Mouse (Mus musculus) CH12.LX (cell line): ENCODE measurements around the gene Trp73. TPM values are rescaled to one million over a fixed set of nuclear protein-coding genes. Genes with fewer than 3 reads are reported as not detected.

Experiments used
- DNase-seq: peaks from one replicate; pipeline ENCODE4 v3.0.0-alpha.2; 2013; ENCODE audit errors: extremely low read depth
- H3K27ac ChIP-seq: 2 replicates; pipeline ENCODE4 v1.5.1; 2012; ENCODE audit warnings: low read depth, mild to moderate bottlenecking, control low read depth, moderate library complexity; ENCODE audit not compliant: insufficient read depth
- H3K27me3 ChIP-seq: replicated peaks from 2 replicates; pipeline ENCODE3; 2012; ENCODE audit warnings: inconsistent platforms
- H3K36me3 ChIP-seq, 2 experiments: replicated peaks in 1 of 2; 2 replicates each; pipeline versions ENCODE3 to v1.6.1; 2012; ENCODE audit warnings: inconsistent platforms in 1 of 2, low read length in 1 of 2, mild to moderate bottlenecking in 1 of 2, mixed read lengths in 1 of 2, moderate library complexity in 1 of 2; ENCODE audit not compliant: control insufficient read depth in 1 of 2, insufficient read depth in 1 of 2
- H3K4me1 ChIP-seq, 2 experiments: 2 replicates each; pipeline ENCODE4 v1.6.1; 2012; ENCODE audit warnings: inconsistent platforms in 1 of 2, moderate library complexity in 1 of 2; ENCODE audit not compliant: insufficient read depth in 2 of 2, control insufficient read depth in 1 of 2
- H3K4me2 ChIP-seq: 2 replicates; pipeline ENCODE4 v1.6.1; 2012; ENCODE audit warnings: low read depth, mild to moderate bottlenecking, control low read depth; ENCODE audit not compliant: poor library complexity, insufficient read depth, severe bottlenecking
- H3K4me3 ChIP-seq, 3 experiments: fragments of 150-350 bp in 1 of 3; sonication (generic) in 1 of 3; replicated peaks in 1 of 3; 2 replicates each; pipeline versions ENCODE3 to v1.5.1; 2011 to 2012; ENCODE audit warnings: low read depth in 2 of 3, low read length in 2 of 3, mild to moderate bottlenecking in 2 of 3, moderate library complexity in 2 of 3, control low read depth in 1 of 3, improper control_type of control experiment in 1 of 3, inconsistent platforms in 1 of 3, mixed read lengths in 1 of 3; ENCODE audit not compliant: poor library complexity in 1 of 3
- H3K79me2 ChIP-seq: replicated peaks from 2 replicates; pipeline ENCODE4 v1.6.1; 2012; ENCODE audit warnings: mild to moderate bottlenecking, moderate library complexity; ENCODE audit not compliant: control insufficient read depth, poor library complexity, insufficient read depth, severe bottlenecking; ENCODE audit errors: extremely low read depth
- H3K9ac ChIP-seq: 2 replicates; pipeline ENCODE4 v1.6.1; 2012; ENCODE audit warnings: low read depth, mild to moderate bottlenecking, control low read depth, moderate library complexity; ENCODE audit not compliant: insufficient read depth
- H3K9me3 ChIP-seq: replicated peaks from 2 replicates; pipeline ENCODE3; 2012; ENCODE audit warnings: low read length, inconsistent platforms, mixed read lengths
- BHLHE40 ChIP-seq: IDR thresholded peaks from 2 replicates; pipeline ENCODE4 v1.6.1; 2011; ENCODE audit warnings: mild to moderate bottlenecking, low read depth, low read length, improper control_type of control experiment
- CHD2 ChIP-seq: IDR thresholded peaks from 2 replicates; pipeline ENCODE4 v1.6.1; 2011; ENCODE audit warnings: low read length, improper control_type of control experiment
- CTCF ChIP-seq, 2 experiments: IDR thresholded peaks in 1 of 2; conservative IDR thresholded peaks in 1 of 2; 2 replicates each; pipeline ENCODE4 v1.5.1; 2011 to 2012; ENCODE audit warnings: low read depth in 2 of 2, low read length in 2 of 2, improper control_type of control experiment in 1 of 2, inconsistent platforms in 1 of 2, mild to moderate bottlenecking in 1 of 2, moderate library complexity in 1 of 2
- E2F4 ChIP-seq: IDR thresholded peaks from 2 replicates; pipeline ENCODE4 v1.6.1; 2011; ENCODE audit warnings: low read depth, low read length, improper control_type of control experiment; ENCODE audit not compliant: insufficient replicate concordance
- ELF1 ChIP-seq: IDR thresholded peaks from 2 replicates; pipeline ENCODE4 v1.6.1; 2014; ENCODE audit warnings: low read depth, mild to moderate bottlenecking, inconsistent platforms, low read length, improper control_type of control experiment
- EP300 ChIP-seq: IDR thresholded peaks from 2 replicates; pipeline ENCODE4 v1.6.1; 2011; ENCODE audit warnings: low read length, improper control_type of control experiment
- ETS1 ChIP-seq: conservative IDR thresholded peaks from 2 replicates; pipeline ENCODE4 v1.6.1; 2012; ENCODE audit warnings: low read depth, mild to moderate bottlenecking, inconsistent platforms, low read length, improper control_type of control experiment, moderate library complexity
- GABPA ChIP-seq: IDR thresholded peaks from 2 replicates; pipeline ENCODE4 v1.6.1; 2012; ENCODE audit warnings: low read depth, low read length, improper control_type of control experiment, inconsistent platforms; ENCODE audit not compliant: insufficient replicate concordance
- IRF4 ChIP-seq: IDR thresholded peaks from 2 replicates; pipeline ENCODE4 v1.6.1; 2014; ENCODE audit warnings: low read depth, mild to moderate bottlenecking, inconsistent platforms, low read length, improper control_type of control experiment
- JUND ChIP-seq: conservative IDR thresholded peaks from 2 replicates; pipeline ENCODE4 v1.6.1; 2011; ENCODE audit warnings: low read depth, low read length, improper control_type of control experiment
- KAT2A ChIP-seq: IDR thresholded peaks from 2 replicates; pipeline ENCODE4 v1.6.1; 2012; ENCODE audit warnings: low read length, improper control_type of control experiment, inconsistent platforms; ENCODE audit not compliant: insufficient replicate concordance
- MAX ChIP-seq: IDR thresholded peaks from 2 replicates; pipeline ENCODE4 v1.6.1; 2011; ENCODE audit warnings: low read length, improper control_type of control experiment
- MAZ ChIP-seq: IDR thresholded peaks from 2 replicates; pipeline ENCODE4 v1.6.1; 2012; ENCODE audit warnings: low read depth, mild to moderate bottlenecking, inconsistent platforms, low read length, improper control_type of control experiment, moderate library complexity
- MEF2A ChIP-seq: IDR thresholded peaks from 2 replicates; pipeline ENCODE4 v1.6.1; 2014; ENCODE audit warnings: low read depth, mild to moderate bottlenecking, inconsistent platforms, low read length, improper control_type of control experiment, borderline replicate concordance
- MXI1 ChIP-seq: IDR thresholded peaks from 2 replicates; pipeline ENCODE4 v1.6.1; 2011; ENCODE audit warnings: mild to moderate bottlenecking, low read depth, low read length, improper control_type of control experiment
- MYC ChIP-seq: IDR thresholded peaks from 2 replicates; pipeline ENCODE4 v1.6.1; 2011; ENCODE audit warnings: low read depth, mild to moderate bottlenecking, improper control_type of control experiment, low read length
- NELFE ChIP-seq: IDR thresholded peaks from 2 replicates; pipeline ENCODE4 v1.6.1; 2011; ENCODE audit warnings: low read depth, low read length, improper control_type of control experiment
- NRF1 ChIP-seq: IDR thresholded peaks from 2 replicates; pipeline ENCODE4 v1.6.1; 2014; ENCODE audit warnings: low read depth, mild to moderate bottlenecking, inconsistent platforms, low read length, improper control_type of control experiment, moderate library complexity
- PAX5 ChIP-seq: IDR thresholded peaks from 2 replicates; pipeline ENCODE4 v1.6.1; 2012; ENCODE audit warnings: low read length, inconsistent platforms, mixed read lengths
- POLR2A ChIP-seq: IDR thresholded peaks from 2 replicates; pipeline ENCODE4 v1.6.1; 2011; ENCODE audit warnings: low read depth, mild to moderate bottlenecking, improper control_type of control experiment, low read length
- POLR2AphosphoS2 ChIP-seq: IDR thresholded peaks from 2 replicates; pipeline ENCODE4 v1.6.1; 2011; ENCODE audit warnings: low read depth, low read length, improper control_type of control experiment
- RAD21 ChIP-seq: IDR thresholded peaks from 2 replicates; pipeline ENCODE4 v1.6.1; 2011; ENCODE audit warnings: low read depth, mild to moderate bottlenecking, low read length, improper control_type of control experiment, moderate library complexity
- RCOR1 ChIP-seq: conservative IDR thresholded peaks from 2 replicates; pipeline ENCODE4 v1.6.1; 2012; ENCODE audit warnings: low read depth, mild to moderate bottlenecking, inconsistent platforms, low read length, improper control_type of control experiment
- SIN3A ChIP-seq: IDR thresholded peaks from 2 replicates; pipeline ENCODE4 v1.6.1; 2012; ENCODE audit warnings: low read length, improper control_type of control experiment, inconsistent platforms
- SMC3 ChIP-seq: IDR thresholded peaks from 2 replicates; pipeline ENCODE4 v1.6.1; 2011; ENCODE audit warnings: low read depth, low read length, improper control_type of control experiment
- TCF12 ChIP-seq: IDR thresholded peaks from 2 replicates; pipeline ENCODE4 v1.6.1; 2014; ENCODE audit warnings: low read depth, mild to moderate bottlenecking, inconsistent platforms, low read length, improper control_type of control experiment
- USF1 ChIP-seq: IDR thresholded peaks from 2 replicates; pipeline ENCODE4 v1.6.1; 2014; ENCODE audit warnings: low read depth, mild to moderate bottlenecking, inconsistent platforms, low read length, improper control_type of control experiment
- ZC3H11A ChIP-seq: IDR thresholded peaks from 2 replicates; pipeline ENCODE4 v1.6.1; 2012; ENCODE audit warnings: low read depth, mild to moderate bottlenecking, inconsistent platforms, low read length, improper control_type of control experiment
- ZKSCAN1 ChIP-seq: IDR thresholded peaks from 2 replicates; pipeline ENCODE4 v1.6.1; 2012; ENCODE audit warnings: low read depth, inconsistent platforms, low read length, improper control_type of control experiment, borderline replicate concordance
- dilution Hi-C: fragments of 300-500 bp; cut with MboI; formaldehyde crosslinking; loops from 2 replicates; pipeline ENCODE4 v1.14.3; 2020; ENCODE audit warnings: low sequenced_read_pairs; ENCODE audit not compliant: extremely low pct_unique_long_range_greater_than_20kb, extremely low pct_ligation_motif_present
- in situ Hi-C: fragments of 300-500 bp; cut with MboI; formaldehyde crosslinking; loops from 3 replicates; pipeline ENCODE4 v1.14.3; 2019; ENCODE audit warnings: low sequenced_read_pairs, low pct_ligation_motif_present, low pct_unique_long_range_greater_than_20kb, mixed read lengths
- polyA plus RNA-seq: library from polyadenylated mRNA; unstranded; fragments of >175 nt; gene quantifications from 2 replicates; pipeline ENCODE4 v1.2.1, GENCODE M21; 2012; ENCODE audit warnings: low read depth; ENCODE audit not compliant: insufficient read length
- total RNA-seq, 2 experiments: library from RNA; depleted of rRNA; stranded (reverse); fragments of 300-350 nt in 1 of 2; fragments of >200 nt in 1 of 2; gene quantifications; 2 replicates each; pipeline ENCODE4 v1.2.3; 2012 to 2014

Gene Trp73
- total and polyA plus RNA-seq, 3 experiments = 14.0 to 34.3 (median 30.0) TPM

DNA sequence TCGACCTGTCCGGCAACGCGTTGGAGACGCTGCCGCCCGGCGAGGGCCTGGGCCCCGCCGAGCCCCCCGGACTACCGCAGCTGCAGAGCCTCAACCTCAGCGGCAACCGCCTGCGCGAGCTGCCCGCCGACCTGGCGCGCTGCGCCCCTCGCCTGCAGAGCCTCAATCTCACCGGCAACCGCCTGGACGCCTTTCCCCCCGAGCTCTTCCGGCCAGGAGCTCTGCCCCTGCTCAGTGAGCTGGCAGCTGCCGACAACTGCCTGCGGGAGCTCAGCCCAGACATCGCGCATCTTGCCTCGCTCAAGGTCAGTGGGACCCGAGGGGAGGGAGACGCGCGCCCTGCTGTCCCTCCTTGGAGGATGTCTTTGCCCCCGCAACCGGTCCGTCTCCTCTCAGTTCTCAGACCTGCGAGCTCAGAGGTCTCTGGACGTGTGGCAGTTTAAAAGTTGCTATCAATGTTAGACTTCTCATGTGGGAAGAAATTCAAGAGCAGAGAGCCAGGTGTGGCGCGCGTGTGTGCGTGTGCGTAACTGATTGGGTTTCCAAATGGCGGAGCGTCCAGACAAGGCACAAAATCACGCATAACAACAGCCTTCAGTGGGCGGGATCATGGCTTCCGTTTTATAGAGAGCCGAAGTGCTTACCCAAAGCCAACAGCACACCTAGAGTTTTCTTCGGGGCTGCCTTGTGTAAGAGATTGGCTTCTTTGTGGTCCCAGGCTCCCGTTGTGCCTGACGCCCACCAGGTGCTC is 127.7 kb downstream of the Trp73 start:
- peaks cover 37 to 51% of the 10 kb centered on the region in 2 experiments for H3K36me3 ChIP-seq
- peaks cover 11 to 28% of the 10 kb centered on the region in 2 experiments for H3K4me1 ChIP-seq
- peak overlapping the region; percentile 68 for H3K4me2 ChIP-seq
- peak overlapping the region; percentile 69 for H3K9ac ChIP-seq
- peak overlapping the region; percentile 84 to 100 (median 98) for H3K4me3 ChIP-seq
- dilution Hi-C loops = no loop called here
- DNase-seq = peak; percentile 30
- H3K27ac ChIP-seq = no peak overlapping the region; the same call in 1 of the 2 replicates
- H3K27me3 ChIP-seq = no peaks in the 10 kb centered on the region
- H3K79me2 ChIP-seq = peaks cover 40% of the 10 kb centered on the region
- no peak for TF ChIP-seq ELF1
- TF ChIP-seq ETS1 = no peak
- TF ChIP-seq USF1 = no peak
- TF ChIP-seq IRF4 = no peak
- TF ChIP-seq NELFE = no peak
- no peak for TF ChIP-seq JUND
- TF ChIP-seq MEF2A = no peak
- TF ChIP-seq SIN3A = no peak
- no peak for TF ChIP-seq PAX5
- TF ChIP-seq SMC3 = no peak
- TF ChIP-seq ZKSCAN1 = no peak
- no peak for TF ChIP-seq E2F4
- TF ChIP-seq GABPA = no peak
- TF ChIP-seq MXI1 = no peak
- TF ChIP-seq MYC = no peak
- TF ChIP-seq BHLHE40 = no peak
- TF ChIP-seq ZC3H11A = no peak
- TF ChIP-seq TCF12 = no peak
- TF ChIP-seq, all 38 proteins: peak for 0
- no peaks in the 10 kb centered on the region for H3K9me3 ChIP-seq
- in situ Hi-C loops = no loop called here

DNA sequence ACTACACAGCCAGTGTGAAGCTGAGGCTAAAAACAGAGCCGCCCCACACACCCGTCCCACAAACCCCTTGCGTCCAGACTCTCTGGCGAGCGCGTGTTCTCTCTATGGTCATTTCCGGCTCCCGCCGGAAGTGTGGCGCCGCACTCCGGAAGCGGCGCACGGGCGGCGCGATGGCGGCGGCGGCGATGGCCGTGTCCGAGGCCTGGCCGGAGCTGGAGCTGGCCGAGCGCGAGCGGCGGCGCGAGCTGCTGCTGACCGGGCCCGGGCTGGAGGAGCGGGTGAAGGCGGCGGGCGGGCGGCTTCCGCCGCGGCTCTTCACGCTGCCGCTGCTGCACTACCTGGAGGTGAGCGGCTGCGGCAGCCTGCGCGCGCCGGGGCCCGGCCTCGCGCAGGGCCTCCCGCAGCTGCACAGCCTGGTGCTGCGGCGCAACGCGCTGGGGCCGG is 128.3 kb downstream of the Trp73 start, which contains the start of gene Lrrc47:
Lrrc47 (plus strand) TSS at position 86 of the 444 bp plus-strand sequence.
- Histone ChIP-seq H3K9me3 (no peaks in the 10 kb centered on the region), H3K4me3 (peak within 1 kb of the TSS; percentile 84 to 100 (median 98)), H3K79me2 (peaks cover 40% of the 10 kb centered on the region), H3K27ac (peak within 1 kb of the TSS; percentile 13; the same call in 1 of the 2 replicates), H3K4me1 (peaks cover 11 to 28% of the 10 kb centered on the region in 2 experiments), H3K36me3 (peaks cover 37 to 51% of the 10 kb centered on the region in 2 experiments), H3K4me2 (peak within 1 kb of the TSS; percentile 85), H3K27me3 (no peaks in the 10 kb centered on the region), H3K9ac (peak within 1 kb of the TSS; percentile 80)
- dilution Hi-C loops = no loop called here
- in situ Hi-C loops = no loop called here
- peak; percentile 81 for DNase-seq
- peak; percentile 69 for TF ChIP-seq BHLHE40
- TF ChIP-seq MEF2A = peak; percentile 62; the same call in 1 of the 2 replicates
- peak; percentile 92 for TF ChIP-seq POLR2A
- no peak for TF ChIP-seq CTCF (conservative IDR thresholded peaks at IDR 0.05 in 1 of 2, IDR thresholded peaks at IDR 0.05 in 1 of 2; ENCODE audit: low read depth in 2 of 2, low read length in 2 of 2)
- TF ChIP-seq ELF1 = peak; percentile 95
- TF ChIP-seq ZC3H11A = no peak
- no peak for TF ChIP-seq ETS1
- TF ChIP-seq EP300 = no peak
- TF ChIP-seq GABPA = peak; percentile 65; the same call in 1 of the 2 replicates
- 0 out of 2 replicates have a peak, but pooled peaks have one; percentile 64 for TF ChIP-seq RCOR1
- peak; percentile 84; the same call in 1 of the 2 replicates for TF ChIP-seq MYC
- TF ChIP-seq USF1 = no peak
- TF ChIP-seq CHD2 = no peak
- peak; percentile 90 for TF ChIP-seq SIN3A
- TF ChIP-seq TCF12 = peak; percentile 94
- TF ChIP-seq KAT2A = peak; percentile 92; the same call in 1 of the 2 replicates
- no peak for TF ChIP-seq RAD21
- no peak for TF ChIP-seq MAZ
- TF ChIP-seq POLR2AphosphoS2 = peak; percentile 81; the same call in 1 of the 2 replicates
- TF ChIP-seq MAX = peak; percentile 75
- peak; percentile 87 for TF ChIP-seq MXI1
- peak; percentile 78 for TF ChIP-seq NELFE
- no peak for TF ChIP-seq SMC3
- TF ChIP-seq NRF1 = peak; percentile 68
- peak; percentile 38; the same call in 1 of the 2 replicates for TF ChIP-seq IRF4
